Mouse (Mus musculus): ENCODE results near the gene Mmgt2. TPM values are rescaled to one million over a fixed set of nuclear protein-coding genes. Genes with fewer than 3 reads are reported as not detected.

Mmgt2 gene
- polyA plus RNA-seq (2014; fragmentation: Illumina TruSeq; extraction: RNeasy Lipid Tissue Mini Kit (QIAGEN cat#74804); ENCODE audit: insufficient read depth, low read depth, low replicate concordance): 14.8 TPM

DNA sequence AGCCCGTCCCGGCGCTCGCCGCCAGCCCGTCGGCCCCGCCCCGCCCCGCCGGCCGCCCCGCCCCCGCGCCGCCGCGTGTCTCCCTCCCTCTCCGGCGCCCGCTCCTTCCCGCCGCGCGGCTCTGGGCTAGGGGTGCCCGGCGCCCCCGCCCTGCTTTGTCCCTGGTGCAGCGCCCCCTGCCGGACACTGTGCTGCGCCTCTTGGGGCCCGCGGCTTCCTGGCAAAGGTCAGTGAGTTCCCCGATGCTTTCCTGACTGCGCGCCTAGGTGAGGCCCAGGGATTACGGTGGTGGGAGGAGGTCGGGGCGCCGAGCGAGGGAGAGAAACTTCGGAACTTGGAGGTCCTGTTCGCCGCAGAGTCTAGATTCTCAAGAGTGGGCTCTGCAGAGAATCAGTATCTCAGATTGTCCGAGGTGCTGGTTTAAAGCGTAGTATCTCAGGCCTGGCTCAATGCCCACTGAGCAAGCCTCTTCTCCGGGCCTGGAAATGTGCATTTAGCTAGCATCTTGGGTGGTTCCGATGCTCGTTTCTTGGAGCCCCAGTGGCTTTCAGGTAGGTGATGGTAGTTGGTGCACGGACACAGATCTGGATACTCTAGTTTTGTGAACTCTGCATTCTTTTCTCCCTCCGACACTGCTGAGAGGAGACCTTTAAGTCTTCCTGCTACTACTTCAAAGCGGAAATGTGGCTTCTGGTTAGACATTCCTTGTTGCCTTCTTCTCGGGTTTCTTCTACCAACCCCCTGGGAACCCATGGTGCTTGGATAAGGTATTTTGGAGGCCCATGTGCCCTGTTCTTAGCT, at the start of gene Mmgt2:
TSS of gene Mmgt2 (plus strand) at position 74 of the 801 bp plus-strand sequence.

GRCm38 (mm10) chr11:62647661-62648590, 538 bp upstream of the Mmgt2 start, which contains the start of gene Lrrc75a:
Gene Lrrc75a, minus strand, starts transcription at chr11:62648523.

Other genes starting within 250 kb of the Mmgt2 start
- gene Pigl, start 190.2 kb upstream of the Mmgt2 start, polyA plus RNA-seq (2014; fragmentation: Illumina TruSeq; extraction: RNeasy Lipid Tissue Mini Kit (QIAGEN cat#74804); ENCODE audit: insufficient read depth, low read depth, low replicate concordance): 3.2 TPM
- gene Ncor1, start 190.1 kb upstream of the Mmgt2 start, polyA plus RNA-seq (2014; fragmentation: Illumina TruSeq; extraction: RNeasy Lipid Tissue Mini Kit (QIAGEN cat#74804); ENCODE audit: insufficient read depth, low read depth, low replicate concordance): 26.9 TPM
- 19.1 TPM for gene Cenpv, start 109.4 kb upstream of the Mmgt2 start, polyA plus RNA-seq (2014; fragmentation: Illumina TruSeq; extraction: RNeasy Lipid Tissue Mini Kit (QIAGEN cat#74804); ENCODE audit: insufficient read depth, low read depth, low replicate concordance)
- 1,444 TPM for gene Ubb, start 97.5 kb upstream of the Mmgt2 start, polyA plus RNA-seq (2014; fragmentation: Illumina TruSeq; extraction: RNeasy Lipid Tissue Mini Kit (QIAGEN cat#74804); ENCODE audit: insufficient read depth, low read depth, low replicate concordance)
- gene Trpv2, start 74.2 kb upstream of the Mmgt2 start, polyA plus RNA-seq (2014; fragmentation: Illumina TruSeq; extraction: RNeasy Lipid Tissue Mini Kit (QIAGEN cat#74804); ENCODE audit: insufficient read depth, low read depth, low replicate concordance): 11.0 TPM
- 9.8 TPM for gene Lrrc75a, start 141 bp upstream of the Mmgt2 start, polyA plus RNA-seq (2014; fragmentation: Illumina TruSeq; extraction: RNeasy Lipid Tissue Mini Kit (QIAGEN cat#74804); ENCODE audit: insufficient read depth, low read depth, low replicate concordance)
- 2.5 TPM for gene Zfp287, start 83.2 kb downstream of the Mmgt2 start, polyA plus RNA-seq (2014; fragmentation: Illumina TruSeq; extraction: RNeasy Lipid Tissue Mini Kit (QIAGEN cat#74804); ENCODE audit: insufficient read depth, low read depth, low replicate concordance)
- gene Gm10428, start 104.4 kb downstream of the Mmgt2 start, polyA plus RNA-seq (2014; fragmentation: Illumina TruSeq; extraction: RNeasy Lipid Tissue Mini Kit (QIAGEN cat#74804); ENCODE audit: insufficient read depth, low read depth, low replicate concordance): not detected
- gene Zfp286, start 140.8 kb downstream of the Mmgt2 start, polyA plus RNA-seq (2014; fragmentation: Illumina TruSeq; extraction: RNeasy Lipid Tissue Mini Kit (QIAGEN cat#74804); ENCODE audit: insufficient read depth, low read depth, low replicate concordance): 1.1 TPM
- gene Trim16, start 171.6 kb downstream of the Mmgt2 start, polyA plus RNA-seq (2014; fragmentation: Illumina TruSeq; extraction: RNeasy Lipid Tissue Mini Kit (QIAGEN cat#74804); ENCODE audit: insufficient read depth, low read depth, low replicate concordance): 25.8 TPM
- 0.24 TPM for gene Fbxw10, start 198.4 kb downstream of the Mmgt2 start, polyA plus RNA-seq (2014; fragmentation: Illumina TruSeq; extraction: RNeasy Lipid Tissue Mini Kit (QIAGEN cat#74804); ENCODE audit: insufficient read depth, low read depth, low replicate concordance)
- 45.2 TPM for gene Tvp23b, start 230.8 kb downstream of the Mmgt2 start, polyA plus RNA-seq (2014; fragmentation: Illumina TruSeq; extraction: RNeasy Lipid Tissue Mini Kit (QIAGEN cat#74804); ENCODE audit: insufficient read depth, low read depth, low replicate concordance)

Measured in lung, adult 10 weeks (tissue).